Mouse (Mus musculus) heart, adult 2 months (tissue): ENCODE measurements around the gene D130052B06Rik. TPM values are rescaled to one million over a fixed set of nuclear protein-coding genes. Genes with fewer than 3 reads are reported as not detected.
A peak's percentile ranks its signal among the peaks of the same experiment; 100 is the strongest.

Experiments used
- DNase-seq, 2 experiments: peaks; one replicate each; pipeline ENCODE4 v3.0.0; 2021
- H3K27ac ChIP-seq: fragments of 200-600 bp; 2 replicates; pipeline ENCODE4 v1.8.1; 2022
- H3K27me3 ChIP-seq: fragments of 200-500 bp; 2 replicates; pipeline ENCODE4 v1.6.1; 2012; ENCODE audit warnings: mild to moderate bottlenecking, low read length, inconsistent platforms, mixed read lengths; ENCODE audit not compliant: control insufficient read depth, insufficient read depth
- H3K36me3 ChIP-seq: fragments of 200-500 bp; 2 replicates; pipeline ENCODE4 v1.6.1; 2012; ENCODE audit warnings: low read length, inconsistent platforms; ENCODE audit not compliant: control insufficient read depth, insufficient read depth
- H3K4me1 ChIP-seq: fragments of 200-500 bp; 2 replicates; pipeline ENCODE4 v1.6.1; 2011; ENCODE audit warnings: low read length; ENCODE audit not compliant: control insufficient read depth, insufficient read depth
- H3K4me3 ChIP-seq: fragments of 200-600 bp; 2 replicates; pipeline ENCODE4 v1.8.1; 2022
- H3K79me2 ChIP-seq: fragments of 200-500 bp; replicated peaks from 2 replicates; pipeline ENCODE4 v1.6.1; 2012; ENCODE audit warnings: mild to moderate bottlenecking, inconsistent platforms, low read length, moderate library complexity, mixed read lengths; ENCODE audit not compliant: control insufficient read depth, insufficient read depth
- H3K9ac ChIP-seq: fragments of 200-500 bp; 2 replicates; pipeline ENCODE4 v1.6.1; 2012; ENCODE audit warnings: low read depth, mild to moderate bottlenecking, control low read depth, inconsistent platforms, low read length, mixed read lengths
- CTCF ChIP-seq: fragments of 200-600 bp; IDR thresholded peaks from 2 replicates; pipeline ENCODE4 v1.8.1; 2022; ENCODE audit warnings: antibody characterized with exemption, mild to moderate bottlenecking, moderate library complexity
- EP300 ChIP-seq: fragments of 200-500 bp; IDR thresholded peaks from 2 replicates; pipeline ENCODE4 v1.6.1; 2011; ENCODE audit warnings: low read depth, low read length, control low read depth; ENCODE audit not compliant: insufficient read depth
- POLR2A ChIP-seq: fragments of 200-500 bp; IDR thresholded peaks from 2 replicates; pipeline ENCODE4 v1.6.1; 2011; ENCODE audit warnings: mild to moderate bottlenecking, low read depth, low read length, control low read depth; ENCODE audit not compliant: insufficient read depth
- WGBS: fragments of 180-500 bp; shearing (Covaris S2); methylation state at CpG from one replicate; pipeline ENCODE4 v1.1.7; 2018; 5-methylcytosine and 5-hydroxymethylcytosine counted together
- intact Hi-C: fragments of 180-260 bp; cut with DNase I; formaldehyde crosslinking; loops from one replicate; pipeline ENCODE4 v1.15.1; 2025
- polyA plus RNA-seq: library from polyadenylated mRNA; depleted of rRNA; stranded (reverse); fragments of >200 nt; gene quantifications from 2 replicates; pipeline ENCODE4 v1.2.3, GENCODE M21; 2012
- total RNA-seq, 2 experiments: library from RNA; stranded (reverse); gene quantifications; 2 replicates each; pipeline ENCODE4 v1.2.3; 2021

D130052B06Rik gene
- total and polyA plus RNA-seq, 3 experiments: not detected

DNA sequence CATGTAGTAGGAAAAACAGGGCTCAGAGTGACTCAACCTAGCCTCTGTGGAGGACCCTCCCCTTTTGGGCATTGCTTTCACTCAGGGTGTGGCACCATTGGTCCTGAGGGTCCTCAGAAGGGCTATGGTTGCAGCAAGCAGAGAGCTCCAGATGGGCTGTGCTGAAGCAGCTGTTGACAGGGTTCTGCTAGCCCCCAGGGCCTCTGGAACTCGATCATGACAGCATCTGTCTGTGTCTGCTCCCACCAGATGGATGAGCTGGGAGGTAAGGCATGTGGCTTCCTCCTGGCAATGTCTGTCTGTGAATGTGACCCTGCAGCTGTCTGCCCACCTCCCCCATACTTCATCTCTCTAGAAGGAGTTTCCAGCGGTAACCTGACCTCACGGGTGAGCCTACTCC lies 8.7 kb downstream of the D130052B06Rik start:
- DNase-seq: no peak
- no peaks in the 10 kb centered on the region for H3K4me1 ChIP-seq

DNA sequence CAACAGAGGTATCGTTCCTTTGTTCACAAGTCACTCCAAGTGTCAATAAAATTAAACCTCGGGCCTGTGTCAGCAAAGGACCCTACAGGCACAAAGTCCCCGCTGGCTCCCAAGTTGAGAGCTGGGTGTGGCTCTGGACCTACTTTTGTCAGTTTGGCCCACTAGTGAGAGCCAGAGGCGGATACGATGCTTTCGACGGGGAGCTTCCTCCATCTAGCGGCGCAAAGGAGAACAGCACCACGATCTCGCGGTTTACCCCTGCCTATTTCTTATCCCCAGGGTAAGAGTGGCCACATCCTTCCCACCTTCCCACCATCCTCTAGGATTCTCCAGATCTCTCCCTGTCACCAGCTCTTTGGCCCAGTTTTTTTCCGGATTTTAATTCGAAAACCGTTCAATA lies 15.1 kb downstream of the D130052B06Rik start:
- no peak for TF ChIP-seq POLR2A
- TF ChIP-seq CTCF: peak; percentile 90
- TF ChIP-seq EP300: 0 out of 2 replicates have a peak, but pooled peaks have one; percentile 48
- Histone ChIP-seq H3K27ac (no peak overlapping the region), H3K36me3 (no peaks in the 10 kb centered on the region), H3K27me3 (no peaks in the 10 kb centered on the region), H3K4me3 (no peak overlapping the region), H3K4me1 (no peaks in the 10 kb centered on the region), H3K9ac (no peak overlapping the region), H3K79me2 (no peaks in the 10 kb centered on the region)
- DNase-seq: peak; percentile 51 to 74
- WGBS: 6% methylated on average over 15 of the region's 15 CpGs
- intact Hi-C loops: loop anchor here (1.0 to 2.0 kb wide), 2 partner anchors 319 to 438 kb away; no protein-coding TSS in a partner anchor

More for the DNA sequence above, 8.7 kb downstream of the D130052B06Rik start:
- Histone ChIP-seq H3K9ac (no peak overlapping the region), H3K4me3 (no peak overlapping the region), H3K27ac (no peak overlapping the region), H3K36me3 (no peaks in the 10 kb centered on the region), H3K27me3 (no peaks in the 10 kb centered on the region), H3K79me2 (no peaks in the 10 kb centered on the region)
- WGBS: 23% methylated on average over 3 of the region's 3 CpGs
- TF ChIP-seq EP300: no peak
- no peak for TF ChIP-seq CTCF
- no peak for TF ChIP-seq POLR2A
- intact Hi-C loops: no loop called here

DNA sequence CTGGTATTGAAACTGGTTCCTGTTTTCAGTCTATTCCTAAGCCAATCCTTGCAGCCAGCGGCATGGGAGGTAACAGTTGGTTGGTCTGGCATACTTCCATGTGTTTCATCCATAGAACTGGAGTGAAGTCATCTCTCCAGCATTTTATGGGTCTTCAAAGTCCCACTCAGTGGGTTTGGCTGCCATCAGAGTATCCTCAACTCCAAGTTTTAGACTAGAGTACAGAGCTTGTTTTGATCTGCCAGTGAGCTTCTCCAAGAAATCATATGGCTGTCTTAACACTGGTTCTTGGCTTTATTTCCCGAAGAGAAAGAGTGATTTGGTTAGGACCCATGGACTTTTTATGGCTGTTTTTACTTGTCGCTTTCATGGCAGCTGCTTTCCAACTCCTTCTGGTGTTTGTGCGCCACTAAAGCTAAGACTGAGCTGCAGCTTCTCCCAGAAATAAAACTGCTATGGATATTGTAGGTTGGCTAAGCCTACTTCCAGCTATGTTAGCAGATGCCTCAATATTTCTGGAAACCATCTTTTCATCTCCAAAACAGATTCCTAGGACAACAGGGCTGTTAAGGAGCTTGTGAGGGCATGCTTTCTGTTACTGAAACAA lies 28.1 kb downstream of the D130052B06Rik start:
- no peak for TF ChIP-seq EP300
- no peak for TF ChIP-seq CTCF
- TF ChIP-seq POLR2A: no peak
- Histone ChIP-seq H3K4me3 (no peak overlapping the region), H3K79me2 (no peaks in the 10 kb centered on the region), H3K4me1 (no peaks in the 10 kb centered on the region), H3K36me3 (no peaks in the 10 kb centered on the region), H3K27me3 (no peaks in the 10 kb centered on the region), H3K9ac (no peak overlapping the region), H3K27ac (no peak overlapping the region)
- no peak for DNase-seq
- intact Hi-C loops: no loop called here
- WGBS: 77% methylated on average over 4 of the region's 4 CpGs

DNA sequence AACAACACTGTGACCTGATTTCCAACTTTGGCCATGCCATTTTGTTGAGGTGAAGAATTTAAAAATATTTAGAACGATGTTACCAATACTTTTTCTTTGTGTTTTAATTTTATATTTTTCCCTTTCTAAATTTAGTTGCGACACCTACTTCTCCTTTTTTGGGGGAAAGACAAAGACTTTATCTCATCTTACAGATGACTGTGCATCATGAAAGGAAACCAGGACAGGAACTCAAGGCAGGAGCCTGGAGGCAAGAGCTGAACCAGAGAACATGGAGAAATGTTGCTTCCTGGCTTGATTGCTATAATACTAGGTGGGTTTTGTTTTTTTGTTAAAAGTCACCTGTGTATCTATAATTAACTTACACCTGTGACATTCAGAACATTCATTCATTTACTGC lies 38.0 kb downstream of the D130052B06Rik start:
- no peak for DNase-seq
- Histone ChIP-seq H3K9ac (no peak overlapping the region), H3K4me1 (no peaks in the 10 kb centered on the region), H3K4me3 (no peak overlapping the region), H3K27me3 (no peaks in the 10 kb centered on the region), H3K36me3 (no peaks in the 10 kb centered on the region), H3K79me2 (no peaks in the 10 kb centered on the region), H3K27ac (no peak overlapping the region)
- intact Hi-C loops: no loop called here
- 78% methylated on average over 2 of the region's 2 CpGs for WGBS
- TF ChIP-seq CTCF (no peak), POLR2A (no peak), EP300 (no peak)

DNA sequence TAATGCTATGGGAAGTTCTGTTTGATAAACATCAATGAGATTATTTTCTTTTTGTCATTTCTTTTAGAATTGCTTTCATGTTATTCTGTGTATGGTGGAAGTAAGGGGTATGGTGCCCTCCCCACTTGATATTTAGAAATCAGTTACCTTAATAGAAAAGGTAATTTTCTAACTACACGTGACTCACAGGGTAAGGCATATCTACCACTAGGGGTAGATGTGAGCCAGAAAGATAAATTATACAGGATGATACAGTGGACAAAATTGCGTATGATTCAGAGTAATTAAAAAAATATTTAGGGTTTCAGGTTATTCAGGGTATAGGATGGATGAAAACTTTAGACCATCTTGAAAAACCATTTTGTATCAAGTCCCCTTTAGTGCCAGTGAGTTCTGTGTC lies 50.3 kb downstream of the D130052B06Rik start:
- no peaks in the 10 kb centered on the region for H3K4me1 ChIP-seq
- TF ChIP-seq CTCF: no peak
- no peak for TF ChIP-seq POLR2A
- TF ChIP-seq EP300: no peak
- no peak overlapping the region for H3K9ac ChIP-seq
- no peak overlapping the region for H3K27ac ChIP-seq
- no peaks in the 10 kb centered on the region for H3K79me2 ChIP-seq
- DNase-seq: no peak
- no peaks in the 10 kb centered on the region for H3K27me3 ChIP-seq
- WGBS: 59% methylated on average over 2 of the region's 2 CpGs
- intact Hi-C loops: no loop called here
- H3K4me3 ChIP-seq: no peak overlapping the region
- no peaks in the 10 kb centered on the region for H3K36me3 ChIP-seq

DNA sequence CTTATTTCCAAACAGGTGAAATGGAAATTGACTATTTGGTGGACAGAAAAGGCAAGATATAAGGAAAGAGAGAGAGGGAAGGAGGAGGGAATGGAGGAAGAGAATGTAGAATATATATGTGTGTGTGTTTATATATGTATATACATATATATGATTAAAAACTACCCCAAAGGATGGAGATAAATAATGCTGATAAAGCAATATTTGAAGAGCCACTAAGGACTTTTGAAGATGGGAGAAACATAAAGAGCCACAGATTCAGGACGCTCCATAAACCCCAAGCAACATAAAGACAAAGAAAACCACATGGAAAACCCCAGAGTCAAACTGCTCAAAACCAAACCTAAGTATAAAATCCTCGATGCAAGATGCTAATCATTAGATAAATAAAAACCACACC lies 55.4 kb downstream of the D130052B06Rik start:
- H3K27me3 ChIP-seq: no peaks in the 10 kb centered on the region
- TF ChIP-seq POLR2A: no peak
- TF ChIP-seq CTCF: no peak
- TF ChIP-seq EP300: no peak
- no peak overlapping the region for H3K27ac ChIP-seq
- DNase-seq: no peak
- no peak overlapping the region for H3K4me3 ChIP-seq
- no peaks in the 10 kb centered on the region for H3K4me1 ChIP-seq
- H3K36me3 ChIP-seq: no peaks in the 10 kb centered on the region
- H3K9ac ChIP-seq: no peak overlapping the region
- no peaks in the 10 kb centered on the region for H3K79me2 ChIP-seq
- intact Hi-C loops: no loop called here
- 68% methylated on average over 2 of the region's 2 CpGs for WGBS
